Mouse (Mus musculus) G1E (cell line): ENCODE data around the gene Gm7735. TPM values are rescaled to one million over a fixed set of nuclear protein-coding genes. Genes with fewer than 3 reads are reported as not detected.
"Not testable (repeated sequence)": the region's sequence is repeated elsewhere in the genome, so short reads cannot be mapped to it uniquely, and the experiment has no call there.

Experiments used
- ATAC-seq: 2 replicates; pipeline ENCODE4 v1.8.0; 2016; ENCODE audit warnings: mild to moderate bottlenecking; ENCODE audit not compliant: insufficient number of reproducible peaks, poor library complexity, low FRiP score, severe bottlenecking; ENCODE audit errors: extremely low read depth
- DNase-seq: peaks from one replicate; pipeline ENCODE4 v3.0.0; 2012; ENCODE audit warnings: low spot score
- H3K27me3 ChIP-seq: 2 replicates; pipeline ENCODE4 v1.6.1; 2012; ENCODE audit warnings: mild to moderate bottlenecking, low read length, inconsistent platforms; ENCODE audit not compliant: insufficient read depth
- H3K36me3 ChIP-seq: replicated peaks from 2 replicates; pipeline ENCODE3; 2012; ENCODE audit warnings: mild to moderate bottlenecking, inconsistent platforms
- H3K4me1 ChIP-seq: 2 replicates; pipeline ENCODE4 v1.6.1; 2012; ENCODE audit warnings: low read depth, low read length, inconsistent platforms, mixed read lengths; ENCODE audit not compliant: insufficient read depth
- H3K4me3 ChIP-seq: 2 replicates; pipeline ENCODE4 v1.5.1; 2012; ENCODE audit warnings: low read depth, mild to moderate bottlenecking, inconsistent platforms, low read length, moderate library complexity, mixed read lengths
- H3K9me3 ChIP-seq: replicated peaks from 2 replicates; pipeline ENCODE4 v1.6.1; 2012; ENCODE audit warnings: inconsistent platforms
- CTCF ChIP-seq: IDR thresholded peaks from 2 replicates; pipeline ENCODE4 v1.5.1; 2012; ENCODE audit warnings: low read depth, low read length, inconsistent platforms, mixed read lengths
- GATA1 ChIP-seq: IDR thresholded peaks from 2 replicates; pipeline ENCODE4 v1.6.1; 2012; ENCODE audit warnings: borderline replicate concordance, low read length, inconsistent platforms, mixed read lengths
- GATA2 ChIP-seq: IDR thresholded peaks from 2 replicates; pipeline ENCODE4 v1.6.1; 2012; ENCODE audit warnings: low read depth, low read length, inconsistent platforms, borderline replicate concordance
- POLR2AphosphoS5 ChIP-seq: IDR thresholded peaks from 2 replicates; pipeline ENCODE4 v1.6.1; 2012; ENCODE audit warnings: low read depth, low read length, inconsistent platforms; ENCODE audit not compliant: insufficient replicate concordance
- TAL1 ChIP-seq: conservative IDR thresholded peaks from 2 replicates; pipeline ENCODE4 v1.6.1; 2012; ENCODE audit warnings: low read depth, low read length, inconsistent platforms, mixed read lengths
- polyA plus RNA-seq: library from polyadenylated mRNA; stranded (reverse); fragments of >175 nt; gene quantifications from 2 replicates; pipeline ENCODE4 v1.2.3, GENCODE M21; 2012
- total RNA-seq, 2 experiments: library from RNA; stranded (forward) in 1 of 2; stranded (reverse) in 1 of 2; fragments of 200-1000 nt in 1 of 2; fragments of >200 nt in 1 of 2; fragmentation: Nextera tagmentation in 1 of 2; gene quantifications; 2 replicates each; pipeline ENCODE4 v1.2.3; 2014 to 2017

The Gm7735 gene
- total RNA-seq (2014; fragmentation: Nextera tagmentation) = not detected in 2 replicates
- total RNA-seq (2017) = not detected in 2 replicates
- not detected in 2 replicates for polyA plus RNA-seq

DNA sequence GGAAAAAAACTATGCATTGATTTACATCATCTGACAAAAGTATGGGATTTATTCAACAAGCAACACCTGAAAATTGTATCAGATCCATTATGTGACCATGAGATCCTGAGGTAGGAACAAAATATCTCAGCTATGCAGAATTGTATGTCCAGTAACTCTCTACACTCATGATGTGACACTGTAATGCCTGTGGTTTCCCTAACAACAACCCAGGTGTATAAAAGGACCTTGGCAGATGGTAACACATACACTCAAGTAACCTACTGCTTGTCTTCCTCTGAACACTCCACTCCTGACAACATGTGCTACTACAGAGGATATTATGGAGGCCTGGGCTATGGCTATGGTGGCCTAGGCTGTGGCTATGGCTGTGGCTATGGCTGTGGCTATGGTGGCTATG is at the start of gene Gm7735:
Gene Gm7735, plus strand, starts transcription at position 301 of the 400 bp plus-strand sequence.
- not testable (repeated sequence) for H3K9me3 ChIP-seq, H3K36me3 ChIP-seq, H3K4me1 ChIP-seq, ATAC-seq, H3K27me3 ChIP-seq, H3K4me3 ChIP-seq, DNase-seq

- TF ChIP-seq GATA1 (no peak), GATA2 (no peak), CTCF (no peak), TAL1 (no peak), POLR2AphosphoS5 (no peak)
- no peak for ATAC-seq
Observed at GRCm38 (mm10) chr16:89140551-89140950, 28.7 kb upstream of the Gm7735 start, which contains the start of gene Gm6358. Gene Gm6358 (plus strand): TSS chr16:89140851.

GRCm38 (mm10) chr16:89150786-89151185 is 18.5 kb upstream of the Gm7735 start, which contains the start of gene Gm10061:
Gene Gm10061 (plus strand): TSS chr16:89151086.
- no peak within 1 kb of the TSS for H3K4me3 ChIP-seq
- TF ChIP-seq CTCF (no peak), GATA1 (no peak), POLR2AphosphoS5 (no peak), TAL1 (no peak), GATA2 (no peak)
- H3K36me3 ChIP-seq = no peaks in the 10 kb centered on the region
- H3K9me3 ChIP-seq = peaks cover 7% of the 10 kb centered on the region
- no peak for ATAC-seq
- no peak for DNase-seq
- no peaks in the 10 kb centered on the region for H3K27me3 ChIP-seq
- no peaks in the 10 kb centered on the region for H3K4me1 ChIP-seq

More at GRCm38 (mm10) chr16:89140551-89140950, 28.7 kb upstream of the Gm7735 start, which contains the start of gene Gm6358:
- Histone ChIP-seq H3K4me1 (no peaks in the 10 kb centered on the region), H3K4me3 (no peak within 1 kb of the TSS), H3K27me3 (no peaks in the 10 kb centered on the region), H3K9me3 (peaks cover 5% of the 10 kb centered on the region; the same call in 1 of the 2 replicates), H3K36me3 (no peaks in the 10 kb centered on the region)
- DNase-seq = no peak

DNA sequence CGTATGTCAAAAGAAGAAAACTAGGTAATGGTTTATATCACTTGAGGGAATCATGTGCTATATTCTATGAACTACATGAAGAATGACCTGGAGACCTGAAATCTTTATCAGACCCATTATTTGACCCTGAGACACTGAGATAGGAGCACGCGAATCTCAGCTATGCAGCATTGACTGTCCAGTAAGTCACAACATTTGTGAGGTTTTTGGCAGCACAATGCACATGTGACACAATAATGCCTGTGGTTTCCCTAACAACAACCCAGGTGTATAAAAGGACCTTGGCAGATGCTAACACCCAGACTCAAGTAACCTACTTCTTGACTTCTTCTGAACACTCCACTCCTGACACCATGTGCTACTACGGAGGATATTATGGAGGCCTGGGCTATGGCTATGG is 11.6 kb upstream of the Gm7735 start, which contains the start of gene Gm9789:
Gene Gm9789, plus strand, starts transcription at position 301 of the 400 bp plus-strand sequence.
- ATAC-seq (no peak), DNase-seq (no peak)
- no peaks in the 10 kb centered on the region for H3K4me1 ChIP-seq
- peaks cover 11% of the 10 kb centered on the region for H3K9me3 ChIP-seq
- H3K27me3 ChIP-seq = no peaks in the 10 kb centered on the region
- TF ChIP-seq POLR2AphosphoS5 (no peak), CTCF (no peak), GATA2 (no peak), GATA1 (no peak), TAL1 (no peak)
- no peak within 1 kb of the TSS for H3K4me3 ChIP-seq
- H3K36me3 ChIP-seq = no peaks in the 10 kb centered on the region

- no peak within 1 kb of the TSS for H3K4me3 ChIP-seq
- ATAC-seq = no peak
- no peaks in the 10 kb centered on the region for H3K36me3 ChIP-seq
- no peak for DNase-seq
- no peaks in the 10 kb centered on the region for H3K27me3 ChIP-seq
- no peaks in the 10 kb centered on the region for H3K4me1 ChIP-seq
- TF ChIP-seq CTCF = no peak
- no peak for TF ChIP-seq POLR2AphosphoS5
- TF ChIP-seq TAL1 = no peak
- no peak for TF ChIP-seq GATA2
- TF ChIP-seq GATA1 = no peak
- H3K9me3 ChIP-seq = 0 out of 2 replicates have a peak, but pooled peaks cover 7% of the 10 kb centered on the region
Observed at GRCm38 (mm10) chr16:89174435-89174834, 5.1 kb downstream of the Gm7735 start, which contains the start of gene 1110057P08Rik. Gene 1110057P08Rik (plus strand): TSS chr16:89174735.

DNA sequence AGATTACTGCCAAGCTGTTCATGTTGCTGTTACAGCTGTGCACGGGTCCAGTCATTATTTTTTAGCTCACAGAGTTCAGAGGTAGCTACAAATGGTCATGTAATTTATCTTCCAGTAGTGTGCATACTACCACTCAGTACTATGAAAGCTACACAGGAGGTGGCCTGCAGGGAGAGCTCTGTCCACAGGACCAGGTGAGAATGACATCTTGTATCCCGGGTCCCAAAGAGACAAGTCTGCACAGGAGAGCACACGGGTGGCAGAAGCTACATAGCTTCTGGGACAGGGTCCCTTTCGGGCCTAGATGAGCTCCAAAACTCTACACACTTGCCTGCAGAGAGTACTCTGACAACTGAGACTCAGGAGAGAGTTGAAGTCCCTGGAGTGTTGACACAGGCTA is 19.3 kb downstream of the Gm7735 start:
- Histone ChIP-seq H3K4me1 (no peaks in the 10 kb centered on the region), H3K4me3 (no peak overlapping the region), H3K9me3 (0 out of 2 replicates have a peak, but pooled peaks cover 2% of the 10 kb centered on the region), H3K36me3 (no peaks in the 10 kb centered on the region), H3K27me3 (no peaks in the 10 kb centered on the region)
- no peak for ATAC-seq
- TF ChIP-seq CTCF = no peak
- no peak for TF ChIP-seq GATA2
- TF ChIP-seq POLR2AphosphoS5 = no peak
- no peak for TF ChIP-seq GATA1
- TF ChIP-seq TAL1 = no peak
- DNase-seq = no peak

DNA sequence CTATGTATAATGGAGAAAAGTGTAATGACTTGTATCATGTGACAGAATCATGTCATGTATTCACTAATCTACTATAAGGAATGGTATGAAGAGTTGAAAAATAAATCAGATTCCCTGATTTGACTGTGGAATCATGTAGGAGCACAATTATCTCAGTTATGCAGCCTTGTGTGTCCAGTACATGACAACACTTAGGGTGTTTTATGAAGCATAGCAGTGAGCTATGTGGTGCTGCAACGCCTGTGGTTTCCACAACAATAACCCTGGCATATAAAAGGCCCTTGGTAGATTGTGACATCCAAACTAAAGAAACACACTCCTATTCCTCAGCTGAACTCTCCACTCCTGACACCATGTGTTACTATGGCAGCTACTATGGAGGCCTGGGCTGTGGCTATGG is 36.3 kb downstream of the Gm7735 start, which contains the start of gene Krtap20-2:
Gene Krtap20-2, plus strand, starts transcription at position 301 of the 400 bp plus-strand sequence.
- TF ChIP-seq GATA1 = no peak
- no peak for TF ChIP-seq GATA2
- TF ChIP-seq CTCF = no peak
- no peak for TF ChIP-seq POLR2AphosphoS5
- TF ChIP-seq TAL1 = no peak
- ATAC-seq (no peak), DNase-seq (no peak)
- no peak within 1 kb of the TSS for H3K4me3 ChIP-seq
- H3K9me3 ChIP-seq = no peaks in the 10 kb centered on the region
- no peaks in the 10 kb centered on the region for H3K4me1 ChIP-seq
- no peaks in the 10 kb centered on the region for H3K27me3 ChIP-seq
- H3K36me3 ChIP-seq = no peaks in the 10 kb centered on the region

Other genes with a start within 250 kb of the Gm7735 start
- not detected in 2 replicates for gene Krtap19-9b, start 237.2 kb upstream of the Gm7735 start, total RNA-seq (2014; fragmentation: Nextera tagmentation)
- not detected in 2 replicates for gene Krtap19-9b, start 237.2 kb upstream of the Gm7735 start, total RNA-seq (2017)
- gene Krtap19-9b, start 237.2 kb upstream of the Gm7735 start, polyA plus RNA-seq = not detected in 2 replicates
- not detected in 2 replicates for gene Krtap16-3, start 206.6 kb upstream of the Gm7735 start, total RNA-seq (2014; fragmentation: Nextera tagmentation)
- 0.23 TPM in 1 of 2 replicates, not detected in the other for gene Krtap16-3, start 206.6 kb upstream of the Gm7735 start, total RNA-seq (2017)
- not detected in 2 replicates for gene Krtap16-3, start 206.6 kb upstream of the Gm7735 start, polyA plus RNA-seq
- gene Krtap22-2, start 158.7 kb upstream of the Gm7735 start, total RNA-seq (2014; fragmentation: Nextera tagmentation) = not detected in 2 replicates
- gene Krtap22-2, start 158.7 kb upstream of the Gm7735 start, total RNA-seq (2017) = 1.0 TPM in 1 of 2 replicates, not detected in the other
- gene Krtap22-2, start 158.7 kb upstream of the Gm7735 start, polyA plus RNA-seq = not detected in 2 replicates
- gene Gm10229, start 154.2 kb upstream of the Gm7735 start, total RNA-seq (2014; fragmentation: Nextera tagmentation) = not detected in 2 replicates
- gene Gm10229, start 154.2 kb upstream of the Gm7735 start, total RNA-seq (2017) = not detected in 2 replicates
- gene Gm10229, start 154.2 kb upstream of the Gm7735 start, polyA plus RNA-seq = not detected in 2 replicates
- gene Krtap6-1, start 137.8 kb upstream of the Gm7735 start, total RNA-seq (2014; fragmentation: Nextera tagmentation) = not detected in 2 replicates
- not detected in 2 replicates for gene Krtap6-1, start 137.8 kb upstream of the Gm7735 start, total RNA-seq (2017)
- not detected in 2 replicates for gene Krtap6-1, start 137.8 kb upstream of the Gm7735 start, polyA plus RNA-seq
- gene Gm10228, start 128.0 kb upstream of the Gm7735 start, total RNA-seq (2014; fragmentation: Nextera tagmentation) = not detected in 2 replicates
- gene Gm10228, start 128.0 kb upstream of the Gm7735 start, total RNA-seq (2017) = not detected in 2 replicates
- not detected in 2 replicates for gene Gm10228, start 128.0 kb upstream of the Gm7735 start, polyA plus RNA-seq
- gene Krtap6-5, start 121.6 kb upstream of the Gm7735 start, total RNA-seq (2014; fragmentation: Nextera tagmentation) = not detected in 2 replicates
- gene Krtap6-5, start 121.6 kb upstream of the Gm7735 start, total RNA-seq (2017) = not detected in 2 replicates
- gene Krtap6-5, start 121.6 kb upstream of the Gm7735 start, polyA plus RNA-seq = not detected in 2 replicates
- not detected in 2 replicates for gene 1110025L11Rik, start 105.5 kb upstream of the Gm7735 start, total RNA-seq (2014; fragmentation: Nextera tagmentation)
- gene 1110025L11Rik, start 105.5 kb upstream of the Gm7735 start, total RNA-seq (2017) = not detected in 2 replicates
- not detected in 2 replicates for gene 1110025L11Rik, start 105.5 kb upstream of the Gm7735 start, polyA plus RNA-seq
- gene Krtap6-3, start 85.5 kb upstream of the Gm7735 start, total RNA-seq (2014; fragmentation: Nextera tagmentation) = not detected in 2 replicates
- 0.44 TPM in 1 of 2 replicates, not detected in the other for gene Krtap6-3, start 85.5 kb upstream of the Gm7735 start, total RNA-seq (2017)
- not detected in 2 replicates for gene Krtap6-3, start 85.5 kb upstream of the Gm7735 start, polyA plus RNA-seq
- not detected in 2 replicates for gene Gm6358, start 28.6 kb upstream of the Gm7735 start, total RNA-seq (2014; fragmentation: Nextera tagmentation)
- gene Gm6358, start 28.6 kb upstream of the Gm7735 start, total RNA-seq (2017) = not detected in 2 replicates
- gene Gm6358, start 28.6 kb upstream of the Gm7735 start, polyA plus RNA-seq = not detected in 2 replicates
- gene Gm10061, start 18.4 kb upstream of the Gm7735 start, total RNA-seq (2014; fragmentation: Nextera tagmentation) = not detected in 2 replicates
- 0.49 TPM in 1 of 2 replicates, not detected in the other for gene Gm10061, start 18.4 kb upstream of the Gm7735 start, total RNA-seq (2017)
- gene Gm10061, start 18.4 kb upstream of the Gm7735 start, polyA plus RNA-seq = not detected in 2 replicates
- not detected in 2 replicates for gene Gm9789, start 11.5 kb upstream of the Gm7735 start, total RNA-seq (2014; fragmentation: Nextera tagmentation)
- gene Gm9789, start 11.5 kb upstream of the Gm7735 start, total RNA-seq (2017) = not detected in 2 replicates
- not detected in 2 replicates for gene Gm9789, start 11.5 kb upstream of the Gm7735 start, polyA plus RNA-seq
- gene 1110057P08Rik, start 5.2 kb downstream of the Gm7735 start, total RNA-seq (2014; fragmentation: Nextera tagmentation) = not detected in 2 replicates
- not detected in 2 replicates for gene 1110057P08Rik, start 5.2 kb downstream of the Gm7735 start, total RNA-seq (2017)
- gene 1110057P08Rik, start 5.2 kb downstream of the Gm7735 start, polyA plus RNA-seq = not detected in 2 replicates
- gene Krtap20-2, start 36.4 kb downstream of the Gm7735 start, total RNA-seq (2014; fragmentation: Nextera tagmentation) = not detected in 2 replicates
- not detected in 2 replicates for gene Krtap20-2, start 36.4 kb downstream of the Gm7735 start, total RNA-seq (2017)
- not detected in 2 replicates for gene Krtap20-2, start 36.4 kb downstream of the Gm7735 start, polyA plus RNA-seq
- gene Krtap21-1, start 234.4 kb downstream of the Gm7735 start, total RNA-seq (2014; fragmentation: Nextera tagmentation) = not detected in 2 replicates
- gene Krtap21-1, start 234.4 kb downstream of the Gm7735 start, total RNA-seq (2017) = not detected in 2 replicates
- gene Krtap21-1, start 234.4 kb downstream of the Gm7735 start, polyA plus RNA-seq = not detected in 2 replicates